Comparison of ENCODE assay signal across 9 mouse cellular contexts in the genomic region with DNA sequence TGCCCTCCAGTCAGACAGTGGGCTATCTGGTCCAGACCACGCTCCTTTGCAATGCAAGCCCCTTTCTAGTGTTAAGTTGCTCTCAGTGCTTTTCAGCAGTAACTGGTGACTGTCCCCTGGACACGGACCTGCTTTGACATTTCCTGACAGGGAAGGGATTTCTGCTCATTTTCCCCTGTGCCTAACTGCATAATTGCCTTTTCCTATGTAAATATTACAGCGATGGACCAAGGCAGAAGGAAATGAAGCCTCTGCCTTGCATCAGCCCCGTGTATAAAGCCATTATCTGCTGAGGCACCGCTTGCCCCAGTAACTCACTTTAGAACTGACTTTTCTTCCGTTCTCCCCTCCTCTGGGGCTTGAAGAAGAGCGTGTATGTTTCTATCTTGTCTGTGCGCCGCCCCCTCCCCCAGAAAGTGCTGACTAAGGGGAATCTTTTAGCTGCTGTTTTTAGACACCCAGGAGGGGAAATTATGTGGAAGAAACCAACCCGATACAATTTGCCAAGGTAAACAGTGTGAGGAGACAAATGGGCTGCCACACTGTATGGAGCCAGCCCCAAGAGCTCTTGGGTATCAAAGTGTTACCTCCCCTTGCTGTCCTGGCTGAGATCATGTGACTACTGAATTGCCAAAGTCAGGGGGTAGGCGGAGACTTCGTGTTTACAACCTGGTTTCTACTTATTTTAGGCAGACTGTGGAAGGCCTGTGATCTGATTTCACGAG. TPM values are rescaled to one million over a fixed set of nuclear protein-coding genes. Genes with fewer than 3 reads are reported as not detected.
A peak's percentile ranks its signal among the peaks of the same experiment; 100 is the strongest.
DNase-seq lines count a peak whose midpoint lies in the region; ATAC-seq lines count a peak whose summit lies in the region.
"Had no signal": no experiment of that assay in that cellular context is flagged by ENCODE, and none has a peak within 500 bp of the region (broad histone marks: within the 10 kb centered on the region; RNA-seq: fewer than 3 reads in every experiment).

No protein-coding gene starts in this region.

- intact Hi-C loops in left cerebral cortex, postnatal 10 days (cut with DNase I): loop anchor here (5.0 to 10.0 kb wide), 3 partner anchors 129 to 489 kb away; no protein-coding TSS in a partner anchor

- ATAC-seq in forebrain, embryonic 15.5 days (replicated peaks): no peak
- ATAC-seq in limb, embryonic 12.5 days (ENCODE audit: insufficient number of reproducible peaks, insufficient read depth, low FRiP score, low TSS enrichment, low read depth): no peak

- H3K4me1 ChIP-seq in forebrain, embryonic 10.5 days: peaks cover 42% of the 10 kb centered on the region
- peaks cover 36% of the 10 kb centered on the region for H3K4me1 ChIP-seq in forebrain, embryonic 15.5 days
- peaks cover 30% of the 10 kb centered on the region for H3K4me1 ChIP-seq in limb, embryonic 12.5 days (replicated peaks)

- H3K9me3 ChIP-seq in forebrain, embryonic 10.5 days: no peaks in the 10 kb centered on the region
- no peaks in the 10 kb centered on the region for H3K9me3 ChIP-seq in forebrain, embryonic 15.5 days
- H3K9me3 ChIP-seq in limb, embryonic 12.5 days: no peaks in the 10 kb centered on the region

- no peak overlapping the region for H3K27ac ChIP-seq in forebrain, embryonic 10.5 days
- H3K27ac ChIP-seq in forebrain, embryonic 15.5 days (replicated peaks): no peak overlapping the region
- no peak overlapping the region for H3K27ac ChIP-seq in limb, embryonic 12.5 days

- peak; percentile 14 for DNase-seq in forebrain, embryonic 10.5 days (ENCODE audit: extremely low spot score, low spot score)
- peak; percentile 24 for DNase-seq in testis, postnatal 10 days (ENCODE audit: low spot score)
- no peak for DNase-seq in testis, postnatal 14 days (ENCODE audit: low spot score)
- peak; percentile 6 for DNase-seq in retina, postnatal 1 day
- DNase-seq in left cerebral cortex, postnatal 10 days (ENCODE audit: extremely low spot score in 1 of 2, low spot score in 2 of 2): no peak
- no peak for DNase-seq in lung, postnatal 10 days
- DNase-seq: adrenal gland, postnatal 25 days had no signal

- no peaks in the 10 kb centered on the region for H3K36me3 ChIP-seq in forebrain, embryonic 10.5 days (replicated peaks)
- H3K36me3 ChIP-seq in forebrain, embryonic 15.5 days: no peaks in the 10 kb centered on the region
- no peaks in the 10 kb centered on the region for H3K36me3 ChIP-seq in limb, embryonic 12.5 days

- H3K27me3 ChIP-seq in forebrain, embryonic 10.5 days (ENCODE audit: poor library complexity, severe bottlenecking): peaks cover 80% of the 10 kb centered on the region
- peaks cover 43% of the 10 kb centered on the region for H3K27me3 ChIP-seq in forebrain, embryonic 15.5 days
- H3K27me3 ChIP-seq in limb, embryonic 12.5 days: peaks cover 82% of the 10 kb centered on the region

- no peak overlapping the region for H3K9ac ChIP-seq in forebrain, embryonic 15.5 days (replicated peaks)
- H3K9ac ChIP-seq in limb, embryonic 12.5 days (replicated peaks): no peak overlapping the region

- 10% methylated on average over 13 of the region's 13 CpGs for WGBS in forebrain, embryonic 10.5 days
- WGBS in forebrain, embryonic 15.5 days: 17% methylated on average over 13 of the region's 13 CpGs
- 4% methylated on average over 13 of the region's 13 CpGs for WGBS in limb, embryonic 12.5 days

- H3K4me2 ChIP-seq in forebrain, embryonic 15.5 days (replicated peaks): no peak overlapping the region
- peak overlapping the region; percentile 13; the same call in 1 of the 2 replicates for H3K4me2 ChIP-seq in limb, embryonic 12.5 days

- peak overlapping the region; percentile 66; the same call in 1 of the 2 replicates for H3K4me3 ChIP-seq in forebrain, embryonic 10.5 days
- H3K4me3 ChIP-seq in forebrain, embryonic 15.5 days: no peak overlapping the region
- no peak overlapping the region for H3K4me3 ChIP-seq in limb, embryonic 12.5 days (replicated peaks)

RNA-seq across cellular contexts. Expression of a gene that starts 4.4 kb away (rescaled TPM):
- 0.67 and 0.73 TPM in 2 replicates for polyA plus RNA-seq in forebrain, embryonic 10.5 days (2016; fragmentation: Nextera tagmentation; extraction: Ambion mirVana)
- polyA plus RNA-seq in forebrain, embryonic 15.5 days (2015; fragmentation: Nextera tagmentation; extraction: Ambion mirVana): 1.1 and 1.5 TPM in 2 replicates
- 0.11 and 0.27 TPM in 2 replicates for polyA plus RNA-seq in limb, embryonic 12.5 days (2016; fragmentation: Nextera tagmentation; extraction: Ambion mirVana)
- 10 to 100 TPM; 26.1 to 32.3 TPM for total RNA-seq in left cerebral cortex, postnatal 10 days (2021)

Comparison
In these comparisons a context has a peak if more than half of its experiments do, and no peak if none do; other contexts are left out.
1. DNase-seq: peak in forebrain, embryonic 10.5 days (single experiment), testis, postnatal 10 days (single experiment) and retina, postnatal 1 day (single experiment); none in testis, postnatal 14 days (single experiment), left cerebral cortex, postnatal 10 days (0 of 2) and lung, postnatal 10 days (single experiment).